Comparison of ENCODE assay signal across 25 mouse cellular contexts in the genomic region with DNA sequence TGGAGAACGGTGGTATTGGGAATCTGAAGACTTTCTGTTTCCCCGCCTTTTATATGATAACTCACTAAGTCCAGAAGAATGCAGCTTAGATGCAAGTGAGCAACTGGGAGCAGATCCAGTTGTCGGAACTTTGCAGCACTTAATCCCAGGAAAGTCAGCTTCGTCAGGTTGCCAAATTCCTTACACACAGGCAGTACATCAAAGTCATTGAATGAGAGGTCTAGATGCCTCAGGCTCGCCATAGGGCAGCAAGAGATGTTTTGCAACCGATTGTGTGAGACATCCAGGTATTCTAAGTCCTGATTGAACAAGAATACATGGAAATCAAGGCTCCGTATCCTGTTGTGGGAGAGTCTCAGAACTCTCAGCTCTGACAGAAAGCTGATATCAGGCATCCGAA. TPM values are rescaled to one million over a fixed set of nuclear protein-coding genes. Genes with fewer than 3 reads are reported as not detected.
DNase-seq lines count a peak whose midpoint lies in the region; ATAC-seq and TF ChIP-seq lines count a peak whose summit lies in the region.
"Had no signal": no experiment of that assay in that cellular context is flagged by ENCODE, and none has a peak within 500 bp of the region (broad histone marks: within the 10 kb centered on the region; RNA-seq: fewer than 3 reads in every experiment).

No protein-coding gene starts in this region.

- no peak for TF ChIP-seq CTCF in Patski (IDR thresholded peaks at IDR 0.05)

- H3K9ac ChIP-seq in limb, embryonic 14.5 days (ENCODE audit: low read depth, low read length, severe bottlenecking), result no peak overlapping the region
- H3K9ac ChIP-seq: embryonic facial prominence, embryonic 12.5 days; embryonic facial prominence, embryonic 15.5 days; forebrain, embryonic 13.5 days; forebrain, embryonic 15.5 days; forebrain, postnatal 0 days had no signal

- H3K9me3 ChIP-seq in limb, embryonic 14.5 days (ENCODE audit: control insufficient read depth, low read length), result no peaks in the 10 kb centered on the region
- H3K9me3 ChIP-seq in limb, embryonic 10.5 days (replicated peaks), result no peaks in the 10 kb centered on the region
- H3K9me3 ChIP-seq: embryonic facial prominence, embryonic 12.5 days; embryonic facial prominence, embryonic 15.5 days; forebrain, embryonic 13.5 days; forebrain, embryonic 15.5 days had no signal

- H3K4me2 ChIP-seq in limb, embryonic 14.5 days (replicated peaks; ENCODE audit: low read depth, low read length, severe bottlenecking), result no peak overlapping the region
- H3K4me2 ChIP-seq: embryonic facial prominence, embryonic 12.5 days; embryonic facial prominence, embryonic 15.5 days; forebrain, embryonic 13.5 days; forebrain, embryonic 15.5 days had no signal

- intact Hi-C loops in heart, postnatal 25 days (cut with DNase I), result no loop called here

- in situ Hi-C loops in Patski (cut with MboI; ENCODE audit: low pct_unique_long_range_greater_than_20kb), result loop anchor here (5.0 to 10.0 kb wide), 3 partner anchors 70 to 650 kb away; no protein-coding TSS in a partner anchor

- 71% methylated on average over 8 of the region's 8 CpGs for whole genome bisulfite sequencing in limb, embryonic 14.5 days
- WGBS in limb, embryonic 10.5 days, result 80% methylated on average over 8 of the region's 8 CpGs

- CTCF ChIA-PET in Patski (lab: Charles Lee), result interaction anchor here (1.3 to 2.3 kb wide), 5 partner anchors 15 to 71 kb away, joined by 3 to 8 read pairs (median 7); a partner anchor contains a TSS

- H3K36me3 ChIP-seq in limb, embryonic 14.5 days (ENCODE audit: control insufficient read depth, insufficient read depth, low read length), result no peaks in the 10 kb centered on the region
- no peaks in the 10 kb centered on the region for H3K36me3 ChIP-seq in limb, embryonic 10.5 days
- H3K36me3 ChIP-seq: embryonic facial prominence, embryonic 12.5 days; embryonic facial prominence, embryonic 15.5 days; forebrain, embryonic 15.5 days had no signal

- DNase-seq in heart, adult 11 months, result peak; percentile 82
- DNase-seq in heart, postnatal 25 days (ENCODE audit: low spot score), result no peak
- DNase-seq in limb, embryonic 14.5 days (ENCODE audit: low spot score), result peak; percentile 26
- no peak for DNase-seq in limb, embryonic 10.5 days (ENCODE audit: low spot score)
- DNase-seq in Patski (ENCODE audit: low read depth, low spot score), result peak; percentile 68
- DNase-seq in fat pad, adult 2 months (ENCODE audit: extremely low read depth, low read depth, low spot score), result peak; percentile 68
- DNase-seq in layer of hippocampus, adult 18-20 months (ENCODE audit: low spot score in 2 of 2), result no peak
- no peak for DNase-seq in thymus, adult 18-20 months
- DNase-seq: adrenal gland, adult 8-10 months; adrenal gland, postnatal 14 days; adrenal gland, postnatal 36 days; cerebellum, adult 11-12 months; cerebellum, adult 2 months; cerebellum, adult 9-10 months; cerebellum, postnatal 10 days; cerebellum, postnatal 25 days; forebrain, postnatal 0 days had no signal

- no peak for ATAC-seq in limb, embryonic 14.5 days (ENCODE audit: low FRiP score, low read depth)
- ATAC-seq in Patski, result no peak
- ATAC-seq: activated CD4-positive, CD25-positive, alpha-beta regulatory T cell, adult 4 months; forebrain, embryonic 13.5 days; forebrain, embryonic 15.5 days; forebrain, postnatal 0 days had no signal

- H3K27me3 ChIP-seq in limb, embryonic 14.5 days (ENCODE audit: control insufficient read depth, insufficient read depth, low read length), result no peaks in the 10 kb centered on the region
- no peaks in the 10 kb centered on the region for H3K27me3 ChIP-seq in limb, embryonic 10.5 days (ENCODE audit: low read depth, poor library complexity, severe bottlenecking)
- H3K27me3 ChIP-seq in Patski, result no peaks in the 10 kb centered on the region
- H3K27me3 ChIP-seq: embryonic facial prominence, embryonic 12.5 days; embryonic facial prominence, embryonic 15.5 days; forebrain, embryonic 13.5 days; forebrain, embryonic 15.5 days had no signal

- 0 out of 2 replicates have a peak, but pooled peaks cover 3% of the 10 kb centered on the region for H3K4me1 ChIP-seq in limb, embryonic 14.5 days (ENCODE audit: control insufficient read depth, insufficient read depth, low read length)
- no peaks in the 10 kb centered on the region for H3K4me1 ChIP-seq in limb, embryonic 10.5 days
- H3K4me1 ChIP-seq: embryonic facial prominence, embryonic 12.5 days; embryonic facial prominence, embryonic 15.5 days; forebrain, embryonic 13.5 days; forebrain, embryonic 15.5 days had no signal

- H3K27ac ChIP-seq in limb, embryonic 14.5 days (replicated peaks; ENCODE audit: low read depth, low read length), result no peak overlapping the region
- no peak overlapping the region for H3K27ac ChIP-seq in limb, embryonic 10.5 days
- H3K27ac ChIP-seq: embryonic facial prominence, embryonic 12.5 days; embryonic facial prominence, embryonic 15.5 days; forebrain, embryonic 13.5 days; forebrain, embryonic 15.5 days had no signal

- no peak overlapping the region for H3K4me3 ChIP-seq in limb, embryonic 14.5 days (replicated peaks; ENCODE audit: low read length)
- no peak overlapping the region for H3K4me3 ChIP-seq in limb, embryonic 10.5 days
- H3K4me3 ChIP-seq: embryonic facial prominence, embryonic 12.5 days; embryonic facial prominence, embryonic 15.5 days; erythroblast, embryonic 14.5 days; forebrain, embryonic 13.5 days; forebrain, embryonic 15.5 days had no signal

- no peak for TF ChIP-seq POLR2A in limb, embryonic 14.5 days (IDR thresholded peaks at IDR 0.05; ENCODE audit: borderline replicate concordance, extremely low read depth, insufficient read depth, insufficient read length)

- POLR2A ChIA-PET in Patski (lab: Charles Lee), result no interaction called here

RNA-seq across cellular contexts. Expression of a gene that starts 5.0 kb away (rescaled TPM):
- total RNA-seq in heart, postnatal 25 days (2021), result 1 to 10 TPM in 1 of 2 experiments, under 1 TPM in 1; 0.73 to 1.1 TPM
- 1.7 and 3.1 TPM in 2 replicates for polyA plus RNA-seq in limb, embryonic 14.5 days (2012; rRNA removed)
- 1.2 and 1.5 TPM in 2 replicates for polyA plus RNA-seq in limb, embryonic 14.5 days (2014; fragmentation: Nextera tagmentation; extraction: Ambion mirVana)
- polyA plus RNA-seq in limb, embryonic 10.5 days (2016; fragmentation: Nextera tagmentation; extraction: Ambion mirVana), result 0.18 and 0.25 TPM in 2 replicates
- polyA plus RNA-seq in Patski (2021), result 1.6 TPM
- total RNA-seq in layer of hippocampus, adult 18-20 months (2021), result 1 to 10 TPM in 1 of 2 experiments, under 1 TPM in 1; 0.89 to 1.2 TPM
- polyA plus RNA-seq: erythroblast, embryonic 14.5 days had no signal

RNA-seq across cellular contexts. Expression of a gene that starts 14.9 kb away (rescaled TPM):
- total RNA-seq in heart, postnatal 25 days (2021), result 10 to 100 TPM; 19.1 to 19.4 TPM
- polyA plus RNA-seq in limb, embryonic 14.5 days (2012; rRNA removed), result 69.6 and 71.7 TPM in 2 replicates
- polyA plus RNA-seq in limb, embryonic 14.5 days (2014; fragmentation: Nextera tagmentation; extraction: Ambion mirVana), result 51.7 and 52.9 TPM in 2 replicates
- polyA plus RNA-seq in limb, embryonic 10.5 days (2016; fragmentation: Nextera tagmentation; extraction: Ambion mirVana), result 12.5 and 18.3 TPM in 2 replicates
- polyA plus RNA-seq in Patski (2021), result 29.7 TPM
- 1 to 10 TPM; 4.6 to 4.7 TPM for total RNA-seq in layer of hippocampus, adult 18-20 months (2021)
- total RNA-seq: MEL had no signal
- polyA plus RNA-seq: erythroblast, embryonic 14.5 days had no signal

RNA-seq across cellular contexts. Expression of a gene that starts 21.6 kb away (rescaled TPM):
- under 1 TPM; 0.73 to 0.78 TPM for total RNA-seq in heart, postnatal 25 days (2021)
- polyA plus RNA-seq in limb, embryonic 14.5 days (2012; rRNA removed), result 2.2 TPM in 2 replicates
- 1.0 and 1.8 TPM in 2 replicates for polyA plus RNA-seq in limb, embryonic 14.5 days (2014; fragmentation: Nextera tagmentation; extraction: Ambion mirVana)
- polyA plus RNA-seq in limb, embryonic 10.5 days (2016; fragmentation: Nextera tagmentation; extraction: Ambion mirVana), result 0.19 and 0.28 TPM in 2 replicates
- 1.2 TPM for polyA plus RNA-seq in Patski (2021)
- under 1 TPM in 1 of 2 experiments, not detected in 1; 0.97 TPM for total RNA-seq in layer of hippocampus, adult 18-20 months (2021)
- total RNA-seq: ES-E14, MEL had no signal
- polyA plus RNA-seq: erythroblast, embryonic 14.5 days had no signal

Comparison
In these comparisons a context has a peak if more than half of its experiments do, and no peak if none do; other contexts are left out.
1. DNase-seq: peak in heart, adult 11 months (single experiment), limb, embryonic 14.5 days (single experiment), Patski (single experiment) and fat pad, adult 2 months (single experiment); none in heart, postnatal 25 days (single experiment), limb, embryonic 10.5 days (single experiment), layer of hippocampus, adult 18-20 months (0 of 2) and thymus, adult 18-20 months (0 of 2).